Mouse (Mus musculus) adrenal gland, postnatal 25 days (tissue): ENCODE results near the gene Tmem18. TPM values are rescaled to one million over a fixed set of nuclear protein-coding genes. Genes with fewer than 3 reads are reported as not detected.

Source experiments
- DNase-seq: peaks from one replicate; pipeline ENCODE4 v3.0.0; 2021; ENCODE audit warnings: mixed read lengths
- long read RNA-seq: library from polyadenylated mRNA; stranded (forward); transcript quantifications from one replicate; pipeline ENCODE4 v2.0.0, GENCODE M21; 2021
- total RNA-seq: library from RNA; stranded (reverse); gene quantifications from 2 replicates; pipeline ENCODE4 v1.2.3, GENCODE M21; 2021

The Tmem18 gene
- total RNA-seq = 23.6 and 24.4 TPM in 2 replicates
- long read RNA-seq, transcript Tmem18-201 (5 exons, 2,971 nt) = major isoform, 39 of 44 reads
- long read RNA-seq, partial matches to known transcripts = 0 of 44 reads
- long read RNA-seq, other reads (novel, unspliced or antisense) = 3 of 44 reads

DNA sequence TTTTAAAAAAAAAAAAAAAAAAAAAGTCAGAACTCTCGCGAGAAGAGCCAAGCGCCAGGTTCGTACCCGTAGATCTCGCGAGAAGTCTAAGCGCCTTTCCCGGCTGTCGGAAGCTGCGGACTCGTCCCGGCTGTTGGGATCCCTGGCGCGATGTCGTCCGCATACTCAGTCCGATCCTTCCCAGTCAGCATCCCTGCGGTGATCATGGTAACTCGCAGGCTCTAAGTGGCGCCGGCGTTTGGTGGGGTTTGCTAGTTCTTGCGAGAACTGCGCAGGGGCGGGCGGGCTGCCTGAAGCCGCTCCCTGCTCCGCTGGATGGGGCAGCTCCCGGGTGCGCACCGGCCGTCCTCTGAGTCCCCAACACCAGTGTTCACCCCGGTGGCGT, at the start of gene Tmem18:
Gene Tmem18, plus strand, starts transcription at position 71 of the 385 bp plus-strand sequence.
- peak; percentile 75 for DNase-seq

DNA sequence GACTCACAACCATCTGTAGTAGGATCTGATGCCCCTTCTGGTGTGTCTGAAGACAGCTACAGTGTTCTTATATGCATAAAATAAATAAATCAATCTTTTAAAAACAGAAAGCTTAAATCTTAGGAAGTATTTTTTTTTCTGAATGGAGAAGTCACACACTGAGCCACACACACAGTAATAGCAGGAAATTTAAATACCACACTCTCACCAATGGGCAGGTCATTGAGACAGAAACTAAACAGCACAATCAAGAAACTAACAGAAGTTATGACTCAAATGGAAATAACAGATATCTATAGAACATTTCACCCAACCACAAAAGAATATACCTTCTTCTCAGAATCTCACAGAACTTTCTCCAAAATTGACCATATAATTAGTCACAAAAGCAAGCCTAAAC, 26.9 kb upstream of the Tmem18 start:
- no peak for DNase-seq

DNA sequence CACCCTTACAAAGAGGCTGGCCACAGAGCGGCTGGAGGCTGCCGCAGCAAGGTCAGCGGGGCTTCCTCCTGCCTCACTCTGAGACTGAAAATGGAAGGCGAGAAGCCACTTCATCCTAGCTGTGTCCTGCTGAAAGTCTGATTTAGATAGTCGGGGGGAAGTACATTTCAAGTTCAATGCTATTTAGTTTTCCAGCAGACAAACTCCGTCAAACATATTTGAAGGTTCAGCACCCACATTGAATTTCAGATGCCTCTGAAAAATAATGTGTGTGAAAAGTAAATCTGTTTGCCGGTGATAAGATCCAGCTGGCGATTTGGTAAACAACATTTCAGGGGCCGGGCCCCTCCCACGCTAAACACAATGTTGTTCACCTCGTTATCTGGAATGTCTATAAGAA, 22.8 kb upstream of the Tmem18 start:
- no peak for DNase-seq

- no peak for DNase-seq
Measured at GRCm38 (mm10) chr12:30572075-30572474, 12.2 kb upstream of the Tmem18 start.

- no peak for DNase-seq
Measured at GRCm38 (mm10) chr12:30575952-30576351, 8.3 kb upstream of the Tmem18 start.

GRCm38 (mm10) chr12:30578019-30578418, 6.2 kb upstream of the Tmem18 start:
- DNase-seq = peak; percentile 35

- no peak for DNase-seq
Measured at GRCm38 (mm10) chr12:30581277-30581676, 2.9 kb upstream of the Tmem18 start.

- no peak for DNase-seq
Measured at GRCm38 (mm10) chr12:30583586-30584355, 455 bp upstream of the Tmem18 start.

- DNase-seq = no peak
Measured at GRCm38 (mm10) chr12:30584863-30585262, 637 bp downstream of the Tmem18 start.

- DNase-seq = no peak
Measured at GRCm38 (mm10) chr12:30591832-30592231, 7.6 kb downstream of the Tmem18 start.

DNA sequence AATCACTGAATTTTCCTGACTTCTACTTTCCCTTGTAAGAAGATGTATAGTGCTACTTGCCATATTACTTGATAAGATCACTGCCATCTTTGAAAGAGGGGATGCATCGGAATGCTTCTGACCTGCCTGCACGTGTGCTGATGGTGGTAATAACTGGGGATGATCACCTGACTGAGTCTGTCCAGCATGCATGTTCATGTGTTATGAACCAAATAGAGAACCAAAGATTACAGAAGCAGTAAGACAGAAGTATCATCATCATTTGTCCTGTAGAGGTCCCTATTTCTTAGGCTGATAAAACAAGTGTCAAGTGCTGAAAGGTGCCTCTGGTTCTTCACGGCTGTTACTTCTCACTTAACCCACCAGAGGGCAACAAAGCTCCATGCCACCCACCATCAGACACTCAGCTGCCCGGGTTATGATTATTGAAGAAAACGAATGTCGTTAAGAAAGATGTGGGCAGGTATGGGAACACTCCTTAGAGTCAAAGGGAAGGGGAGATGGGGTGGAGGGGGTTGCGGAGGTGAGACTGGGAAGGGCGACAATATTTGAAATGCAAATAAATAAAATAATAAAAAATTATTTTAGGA, 12.7 kb downstream of the Tmem18 start:
- no peak for DNase-seq

GRCm38 (mm10) chr12:30598955-30599354, 14.7 kb downstream of the Tmem18 start:
- DNase-seq = no peak

- DNase-seq = no peak
Measured at GRCm38 (mm10) chr12:30599474-30599873, 15.2 kb downstream of the Tmem18 start.

GRCm38 (mm10) chr12:30599997-30600396, 15.8 kb downstream of the Tmem18 start:
- no peak for DNase-seq

DNA sequence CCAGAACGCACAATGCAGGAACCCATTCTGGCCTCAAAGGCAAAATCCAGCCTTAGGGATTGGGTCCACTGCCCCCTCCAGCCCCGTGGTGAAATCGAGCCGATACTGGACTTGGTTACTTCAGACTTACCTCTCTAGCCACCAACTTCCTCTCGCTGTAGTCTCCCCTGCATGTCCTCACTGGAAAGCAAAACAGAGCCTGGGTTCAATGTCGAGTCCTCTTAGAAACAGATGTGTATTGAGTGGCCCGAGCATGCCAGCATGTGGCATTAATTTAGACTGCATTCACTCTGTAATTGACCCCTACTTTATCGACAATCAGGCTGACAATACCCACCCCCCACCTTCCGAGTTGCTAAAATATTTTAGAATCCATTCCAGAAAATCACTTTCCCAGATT, 19.8 kb downstream of the Tmem18 start:
- no peak for DNase-seq

DNA sequence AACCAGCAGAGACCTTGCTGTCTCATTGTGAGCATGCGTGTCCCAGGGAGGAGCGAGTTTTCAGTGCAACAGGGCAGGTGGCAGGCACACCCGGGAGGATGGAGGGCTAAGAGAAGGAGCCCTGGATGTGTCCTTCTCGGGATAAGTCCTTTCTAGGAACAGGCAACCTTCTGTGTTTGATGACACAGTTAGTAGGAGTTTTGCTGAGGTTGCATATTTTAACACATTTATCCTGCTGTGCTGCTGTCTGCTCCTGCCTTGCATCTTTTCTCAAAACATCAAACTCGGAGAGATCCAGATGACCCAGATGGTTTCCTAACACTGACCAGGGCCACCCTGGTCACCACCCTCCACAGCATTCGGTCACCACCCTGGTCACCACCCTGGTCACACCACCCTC, 20.6 kb downstream of the Tmem18 start:
- no peak for DNase-seq

- no peak for DNase-seq
Measured at GRCm38 (mm10) chr12:30605941-30606340, 21.7 kb downstream of the Tmem18 start.

DNA sequence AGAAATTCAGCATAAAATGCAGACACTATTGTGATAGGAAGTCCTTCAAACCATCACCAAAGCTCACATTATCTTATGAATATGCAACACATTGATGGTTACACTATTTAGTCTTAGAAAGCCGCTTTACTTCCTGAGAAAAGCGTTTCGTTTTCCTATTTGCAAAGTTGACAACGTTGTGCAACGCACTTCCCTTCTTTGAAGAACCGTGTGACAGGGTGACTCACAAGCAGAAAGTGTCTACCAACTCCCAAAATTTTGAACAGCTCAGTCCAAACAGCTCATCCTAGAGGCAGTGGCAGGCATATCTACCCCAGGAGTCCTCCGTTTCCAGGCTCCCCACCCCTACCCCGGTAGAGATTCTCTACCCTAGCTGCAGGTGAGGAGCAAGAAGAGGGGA, 22.5 kb downstream of the Tmem18 start:
- no peak for DNase-seq

- no peak for DNase-seq
Measured at GRCm38 (mm10) chr12:30618425-30618824, 34.2 kb downstream of the Tmem18 start.

- no peak for DNase-seq
Measured at GRCm38 (mm10) chr12:30628466-30628865, 44.2 kb downstream of the Tmem18 start.

DNA sequence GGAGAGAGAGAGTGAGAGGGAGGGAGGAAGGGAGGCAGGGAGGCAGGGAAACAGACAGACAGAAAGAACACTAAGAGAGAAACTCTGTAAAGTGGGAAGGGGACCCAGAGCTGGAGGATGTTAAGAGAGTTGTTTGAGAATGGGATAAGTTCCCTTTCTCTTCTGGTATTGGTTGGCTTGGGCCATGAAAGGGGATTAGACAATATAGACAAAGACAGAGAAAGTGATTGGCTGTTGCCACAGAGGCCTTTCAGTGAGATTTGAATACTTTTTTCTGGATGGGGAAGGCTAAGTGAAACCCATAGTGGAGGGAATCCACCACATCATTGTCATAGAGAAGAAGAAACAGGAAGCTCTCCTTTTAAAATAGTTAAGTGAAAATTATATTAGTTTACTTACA, 50.3 kb downstream of the Tmem18 start:
- no peak for DNase-seq
